Mouse (Mus musculus) thymus, adult 2 months (tissue): Measurements from ENCODE around the gene Trpv3.

Experiments used
- CTCF ChIP-seq: fragments of 200-500 bp; IDR thresholded peaks from 2 replicates; pipeline ENCODE4 v1.5.1; 2012; ENCODE audit warnings: mild to moderate bottlenecking, control low read depth, low read length, moderate library complexity, borderline replicate concordance; ENCODE audit not compliant: control insufficient read depth, poor library complexity, insufficient read depth; ENCODE audit errors: extremely low read depth
- POLR2A ChIP-seq: fragments of 200-500 bp; IDR thresholded peaks from 2 replicates; pipeline ENCODE4 v1.6.1; 2012; ENCODE audit warnings: mild to moderate bottlenecking, low read length, control low read depth, moderate library complexity; ENCODE audit not compliant: control insufficient read depth, poor library complexity, insufficient read depth; ENCODE audit errors: extremely low read depth

- TF ChIP-seq CTCF (no peak), POLR2A (no peak)
Measured at GRCm38 (mm10) chr11:73329442-73329841, 62.3 kb downstream of the Trpv3 start, which contains the start of the genes Aspa, Gm49340 and Spata22.
